Mouse (Mus musculus) cerebellum, adult 18-20 months (tissue): ENCODE data around the gene Rack1.
"Not testable (repeated sequence)": the region's sequence is repeated elsewhere in the genome, so short reads cannot be mapped to it uniquely, and the experiment has no call there.

Source experiments
- DNase-seq, 2 experiments: peaks; one replicate each; pipeline ENCODE4 v3.0.0; 2021

Rack1 gene

GRCm38 (mm10) chr11:48799921-48800701 lies at the start of gene Rack1:
Gene Rack1 (plus strand): TSS chr11:48800332.
- peak; percentile 89 to 91 for DNase-seq

- no peak for DNase-seq
Measured at GRCm38 (mm10) chr11:48750428-48750827, 49.7 kb upstream of the Rack1 start.

GRCm38 (mm10) chr11:48753534-48753933 lies 46.6 kb upstream of the Rack1 start:
- not testable (repeated sequence) for DNase-seq

- DNase-seq: no peak
Measured at GRCm38 (mm10) chr11:48759021-48759420, 41.1 kb upstream of the Rack1 start.

GRCm38 (mm10) chr11:48764119-48764518 lies 36.0 kb upstream of the Rack1 start:
- DNase-seq: no peak

- DNase-seq: no peak
Measured at GRCm38 (mm10) chr11:48767195-48767876, 32.8 kb upstream of the Rack1 start.

- peak in 1 of 2 experiments; percentile 8 for DNase-seq
Measured at GRCm38 (mm10) chr11:48771691-48772090, 28.4 kb upstream of the Rack1 start.

- peak; percentile 51 to 57 for DNase-seq
Measured at GRCm38 (mm10) chr11:48774443-48775298, 25.5 kb upstream of the Rack1 start.

- peak; percentile 47 to 52 for DNase-seq
Measured at GRCm38 (mm10) chr11:48775483-48775882, 24.6 kb upstream of the Rack1 start.

GRCm38 (mm10) chr11:48776664-48777063 lies 23.5 kb upstream of the Rack1 start:
- DNase-seq: no peak

GRCm38 (mm10) chr11:48777303-48777702 lies 22.8 kb upstream of the Rack1 start:
- no peak for DNase-seq

GRCm38 (mm10) chr11:48779450-48779849 lies 20.7 kb upstream of the Rack1 start:
- peak in 1 of 2 experiments; percentile 32 for DNase-seq

- no peak for DNase-seq
Measured at GRCm38 (mm10) chr11:48782243-48782642, 17.9 kb upstream of the Rack1 start.

GRCm38 (mm10) chr11:48787455-48788211 lies 12.5 kb upstream of the Rack1 start:
- DNase-seq: peak in 1 of 2 experiments; percentile 33

- DNase-seq: peak; percentile 87 to 88
Measured at GRCm38 (mm10) chr11:48788311-48789089, 11.6 kb upstream of the Rack1 start.

- no peak for DNase-seq
Measured at GRCm38 (mm10) chr11:48789215-48789614, 10.9 kb upstream of the Rack1 start.

- peak; percentile 87 to 92 for DNase-seq
Measured at GRCm38 (mm10) chr11:48789973-48790823, 9.9 kb upstream of the Rack1 start.

GRCm38 (mm10) chr11:48790946-48791345 lies 9.2 kb upstream of the Rack1 start:
- DNase-seq: no peak

GRCm38 (mm10) chr11:48791894-48792293 lies 8.2 kb upstream of the Rack1 start:
- DNase-seq: not testable (repeated sequence)

- DNase-seq: no peak
Measured at GRCm38 (mm10) chr11:48793184-48793583, 6.9 kb upstream of the Rack1 start.

GRCm38 (mm10) chr11:48795221-48795620 lies 4.9 kb upstream of the Rack1 start:
- DNase-seq: no peak
